Mouse (Mus musculus): Measurements from ENCODE around the gene Ncor2.
A peak's percentile ranks its signal among the peaks of the same experiment; 100 is the strongest.

Ncor2 gene

GRCm38 (mm10) chr5:125191608-125192007 lies 12.6 kb upstream of the Ncor2 start:
- DNase-seq (ENCODE audit: low spot score), result no peak

- DNase-seq (ENCODE audit: low spot score), result no peak
Measured at GRCm38 (mm10) chr5:125190105-125190813, 11.2 kb upstream of the Ncor2 start.

DNA sequence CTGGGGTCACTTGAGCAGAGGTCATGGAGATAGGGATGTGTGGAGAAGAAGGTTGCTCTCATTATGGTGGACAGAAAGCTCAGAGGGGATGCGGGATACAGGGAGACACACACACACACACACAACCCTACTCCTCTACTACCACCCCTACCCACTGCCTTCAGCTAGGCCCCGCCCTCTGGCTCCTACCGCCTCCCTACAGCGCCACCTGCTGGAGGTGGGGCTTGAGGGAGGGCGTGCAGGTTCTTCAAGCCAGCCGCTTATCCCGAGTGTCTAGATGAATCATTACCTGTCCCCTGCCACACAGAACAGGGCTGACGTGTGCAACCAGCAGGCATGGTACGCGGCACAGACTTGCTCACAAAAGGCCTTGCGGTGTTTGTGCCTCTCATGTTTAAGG lies 10.6 kb upstream of the Ncor2 start:
- peak; percentile 82 for DNase-seq (ENCODE audit: low spot score)

DNA sequence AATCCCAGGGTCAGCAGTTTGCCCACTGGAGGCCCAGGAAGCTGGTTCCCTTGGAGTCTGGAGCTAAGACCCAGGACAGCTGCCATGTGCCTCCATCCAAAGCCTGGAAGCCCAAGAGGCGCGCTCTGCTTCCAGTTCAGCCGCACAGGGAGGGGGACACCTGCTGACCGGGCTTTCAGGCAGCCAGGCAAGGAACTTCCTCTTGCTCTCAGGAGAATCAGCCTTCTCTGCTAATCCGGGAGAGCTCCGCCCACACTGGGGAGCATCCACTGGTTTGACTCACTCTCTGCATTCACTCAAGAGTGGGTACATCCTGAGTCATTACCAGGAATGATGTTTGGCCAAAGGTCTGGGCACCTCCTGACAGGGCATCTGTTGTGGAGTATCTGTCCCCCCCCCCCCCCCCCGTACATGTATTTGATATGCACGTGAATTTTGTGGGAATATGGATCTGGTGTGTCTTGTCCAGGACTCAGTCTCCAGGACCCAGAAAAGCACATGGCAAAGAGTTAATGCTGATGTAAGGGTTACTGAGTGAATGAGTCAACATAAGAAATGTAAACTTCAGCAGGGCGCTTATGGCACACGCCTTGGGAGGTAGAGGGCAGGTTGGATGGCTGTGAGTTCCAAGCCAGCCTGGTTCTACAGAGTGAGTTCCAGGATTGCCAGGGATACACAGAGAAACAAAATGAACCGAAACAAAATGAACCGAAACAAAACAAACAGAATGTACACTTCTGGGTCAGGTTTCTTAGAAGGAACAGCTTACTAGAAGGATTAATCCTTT lies 10.0 kb upstream of the Ncor2 start:
- DNase-seq (ENCODE audit: low spot score), result peak; percentile 55

GRCm38 (mm10) chr5:125184826-125185225 lies 5.8 kb upstream of the Ncor2 start:
- peak; percentile 70 for DNase-seq (ENCODE audit: low spot score)

GRCm38 (mm10) chr5:125183321-125184003 lies 4.4 kb upstream of the Ncor2 start:
- DNase-seq (ENCODE audit: low spot score), result no peak

- no peak for DNase-seq (ENCODE audit: low spot score)
Measured at GRCm38 (mm10) chr5:125180630-125181263, 1.7 kb upstream of the Ncor2 start.

GRCm38 (mm10) chr5:125179735-125180629 lies 963 bp upstream of the Ncor2 start:
- peak; percentile 61 for DNase-seq (ENCODE audit: low spot score)

DNA sequence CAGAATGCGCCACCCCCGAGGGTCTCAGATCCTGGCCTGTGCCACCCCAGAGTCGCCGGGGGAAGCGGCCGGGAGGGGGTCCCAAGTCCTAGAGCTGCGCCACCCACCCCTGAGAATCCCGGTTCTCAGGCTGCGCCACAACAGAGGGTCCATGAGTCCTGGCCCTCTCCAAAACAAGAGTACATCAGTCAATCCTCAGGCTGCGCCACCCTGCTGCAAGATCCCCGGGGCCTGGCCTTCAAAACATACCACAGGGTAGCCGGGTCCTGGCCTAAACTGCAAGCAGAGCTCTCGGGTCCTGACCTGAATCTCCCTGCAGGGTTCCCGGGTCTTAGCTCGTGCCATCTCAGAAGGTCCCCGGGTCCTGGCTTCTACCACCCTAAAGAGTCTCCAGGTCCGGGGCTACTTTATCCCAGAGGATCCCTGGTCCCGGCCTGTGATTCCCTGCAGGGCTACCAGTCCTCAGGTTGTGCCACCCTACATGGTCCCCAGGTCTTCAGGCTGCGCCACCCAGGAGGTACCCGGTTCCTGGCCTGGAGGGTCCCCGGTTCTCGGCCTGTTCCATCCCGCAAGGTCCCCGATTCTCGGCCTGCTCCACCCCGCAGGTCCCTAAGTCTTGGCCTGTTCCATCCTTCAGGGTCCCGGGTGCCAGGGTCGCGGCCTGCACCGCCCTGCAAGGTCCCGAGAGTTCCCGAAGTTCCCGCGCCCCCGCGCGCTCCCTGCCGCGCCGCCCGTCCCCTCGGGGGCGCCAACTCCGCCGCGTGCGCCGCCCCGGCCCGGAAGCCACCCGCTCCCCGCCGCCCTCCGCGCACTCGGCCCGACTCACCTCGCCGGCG lies 630 bp downstream of the Ncor2 start:
- peak; percentile 61 for DNase-seq (ENCODE audit: low spot score)

- peak; percentile 91 for DNase-seq (ENCODE audit: low spot score)
Measured at GRCm38 (mm10) chr5:125177481-125178134, 1.4 kb downstream of the Ncor2 start.

- DNase-seq (ENCODE audit: low spot score), result no peak
Measured at GRCm38 (mm10) chr5:125176864-125177263, 2.2 kb downstream of the Ncor2 start.

DNA sequence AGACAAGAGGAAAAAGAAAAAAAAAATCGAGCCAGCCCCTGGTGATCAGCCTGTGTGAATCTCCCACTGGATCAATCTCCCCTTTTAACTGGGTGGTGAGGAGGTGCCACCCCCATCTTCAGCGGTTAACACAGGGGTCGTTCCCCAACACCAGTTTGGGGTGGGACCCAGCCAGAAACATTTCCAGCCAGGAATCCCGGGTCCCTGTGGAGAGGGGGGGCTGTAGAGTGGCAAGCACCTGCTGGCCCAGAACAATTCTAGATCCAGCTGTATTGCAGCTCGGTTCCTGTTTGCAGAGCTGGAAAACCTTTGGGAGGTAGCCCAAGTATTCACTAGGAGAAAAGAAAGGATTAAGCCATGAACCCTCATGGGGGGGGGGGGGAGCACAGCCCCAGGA lies 2.7 kb downstream of the Ncor2 start:
- DNase-seq (ENCODE audit: low spot score), result no peak

GRCm38 (mm10) chr5:125175673-125176369 lies 3.2 kb downstream of the Ncor2 start:
- DNase-seq (ENCODE audit: low spot score), result no peak

- DNase-seq (ENCODE audit: low spot score), result no peak
Measured at GRCm38 (mm10) chr5:125174726-125175672, 4.0 kb downstream of the Ncor2 start.

GRCm38 (mm10) chr5:125173868-125174267 lies 5.2 kb downstream of the Ncor2 start:
- no peak for DNase-seq (ENCODE audit: low spot score)

DNA sequence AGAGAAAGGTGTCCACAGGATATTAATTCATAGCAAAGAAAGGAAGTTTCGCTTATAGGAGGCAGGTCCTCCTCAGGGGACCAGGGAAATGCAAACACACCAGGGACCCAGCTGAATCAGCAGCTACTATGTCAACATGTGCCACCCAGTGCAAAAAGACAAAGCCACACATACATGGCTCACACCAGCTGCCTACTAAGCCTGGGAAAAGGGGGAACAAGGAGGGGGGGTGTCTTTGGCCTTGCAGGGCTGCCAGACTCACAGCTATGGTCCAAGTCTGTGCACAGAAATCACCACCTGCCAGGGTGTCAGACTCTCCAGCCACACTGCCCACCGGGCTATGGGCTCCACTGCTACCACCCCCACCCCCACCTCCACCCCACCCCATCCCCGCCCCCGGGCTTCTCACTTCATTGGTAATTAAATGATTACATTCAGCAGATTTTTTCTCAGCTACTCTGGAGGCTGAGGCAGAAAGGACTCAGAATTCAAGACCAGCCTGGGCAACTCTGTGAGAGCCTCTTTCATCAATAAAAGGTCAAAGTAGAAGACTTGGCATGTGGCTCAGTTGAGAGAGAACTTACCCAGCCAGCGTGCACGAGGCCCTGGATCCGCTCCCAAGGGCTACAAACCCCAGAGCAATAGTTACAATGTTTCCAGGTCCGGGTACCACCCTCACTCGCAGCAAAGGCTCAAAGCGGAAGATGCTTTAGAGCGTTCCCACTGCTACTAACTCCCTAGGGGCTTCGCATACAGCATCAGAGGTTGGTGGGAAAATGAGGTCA lies 6.0 kb downstream of the Ncor2 start:
- DNase-seq (ENCODE audit: low spot score), result no peak

- DNase-seq (ENCODE audit: low spot score), result no peak
Measured at GRCm38 (mm10) chr5:125171259-125171658, 7.8 kb downstream of the Ncor2 start.

All from embryo, embryonic 10 days (tissue).